Mouse (Mus musculus): Measurements from ENCODE around the gene Smpd1. TPM values are rescaled to one million over a fixed set of nuclear protein-coding genes. Genes with fewer than 3 reads are reported as not detected.

The Smpd1 gene
- polyA plus RNA-seq (2015; fragmentation: Nextera tagmentation; extraction: Ambion mirVana) = 95.2 and 104 TPM in 2 replicates

DNA sequence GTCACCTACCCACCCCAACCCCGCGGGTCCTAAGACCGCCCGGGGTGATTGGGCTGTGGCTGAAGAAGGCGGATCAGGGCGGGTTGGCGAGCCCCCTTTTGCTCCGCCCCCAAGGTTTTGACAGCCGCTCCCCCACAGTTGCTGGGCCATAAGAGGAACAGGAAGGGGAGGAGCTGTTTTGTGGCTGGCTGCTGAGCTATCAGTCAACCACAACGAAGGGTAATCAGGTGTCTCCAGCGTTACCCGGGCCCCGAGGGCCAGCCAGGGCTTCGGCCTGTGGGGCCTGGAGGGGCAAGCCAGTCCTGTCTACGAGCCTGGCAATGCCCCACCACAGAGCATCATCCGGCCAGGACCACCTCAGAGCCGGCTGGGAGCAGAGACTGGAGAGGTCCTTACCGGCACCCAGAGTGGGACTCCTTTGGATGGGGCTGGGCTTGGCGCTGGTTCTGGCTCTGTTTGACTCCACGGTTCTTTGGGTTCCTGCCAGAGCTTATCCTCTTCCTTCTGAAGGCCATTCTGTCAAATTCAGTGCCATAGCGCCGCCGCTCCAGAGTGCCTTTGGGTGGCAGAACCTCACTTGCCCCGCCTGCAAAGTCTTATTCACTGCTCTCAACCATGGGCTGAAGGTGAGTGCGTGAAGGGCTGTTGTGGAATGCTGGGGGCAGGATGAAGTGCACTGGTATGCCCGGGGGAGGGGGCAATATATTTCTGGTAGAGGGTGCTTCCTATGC, at the start of gene Smpd1:
Gene Smpd1, plus strand, starts transcription at position 149 of the 731 bp plus-strand sequence.
- WGBS = 4% methylated on average over 26 of the region's 26 CpGs
- H3K4me1 ChIP-seq (ENCODE audit: control insufficient read depth, insufficient read depth, low read length) = peaks cover 21% of the 10 kb centered on the region
- peak; percentile 92 for ATAC-seq
- H3K27ac ChIP-seq (ENCODE audit: low read length) = peak within 1 kb of the TSS; percentile 86
- peak within 1 kb of the TSS; percentile 83 for H3K4me2 ChIP-seq (ENCODE audit: low read length)
- no peaks in the 10 kb centered on the region for H3K27me3 ChIP-seq (ENCODE audit: control insufficient read depth, insufficient read depth, low read depth, low read length)
- peaks cover 16% of the 10 kb centered on the region for H3K36me3 ChIP-seq (ENCODE audit: control insufficient read depth, insufficient read depth, low read length)
- H3K4me3 ChIP-seq (ENCODE audit: low read depth, low read length) = peak within 1 kb of the TSS; percentile 80
- no peaks in the 10 kb centered on the region for H3K9me3 ChIP-seq (replicated peaks; ENCODE audit: control insufficient read depth, low read length, poor library complexity, severe bottlenecking)
- peak within 1 kb of the TSS; percentile 92 for H3K9ac ChIP-seq (ENCODE audit: low read depth, low read length)

DNA sequence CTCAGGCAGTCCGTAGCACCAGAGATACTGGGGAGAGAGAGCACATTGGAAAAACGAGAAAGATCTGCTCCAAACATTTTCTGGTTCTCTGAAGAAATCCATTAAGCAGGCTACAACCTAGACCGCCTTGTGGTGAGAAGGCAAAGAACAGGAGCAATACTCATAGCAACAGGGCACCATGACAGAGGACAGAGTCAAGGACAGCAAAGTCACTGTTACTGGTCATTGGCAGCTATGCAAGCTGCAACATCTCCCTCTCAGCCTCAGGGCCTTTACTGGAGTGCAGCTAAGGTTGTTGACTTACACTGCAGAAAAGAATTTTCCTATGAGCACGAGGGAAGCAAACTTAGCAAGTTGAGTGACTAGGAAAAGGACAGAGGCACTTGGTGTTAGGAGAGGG, 46.9 kb upstream of the Smpd1 start:
- no peaks in the 10 kb centered on the region for H3K4me1 ChIP-seq (ENCODE audit: control insufficient read depth, insufficient read depth, low read length)
- no peak overlapping the region for H3K4me2 ChIP-seq (ENCODE audit: low read length)
- ATAC-seq = no peak
- H3K9me3 ChIP-seq (replicated peaks; ENCODE audit: control insufficient read depth, low read length, poor library complexity, severe bottlenecking) = no peaks in the 10 kb centered on the region; the same call in 1 of the 2 replicates
- no peak overlapping the region for H3K27ac ChIP-seq (ENCODE audit: low read length)
- no peaks in the 10 kb centered on the region for H3K36me3 ChIP-seq (ENCODE audit: control insufficient read depth, insufficient read depth, low read length)
- H3K4me3 ChIP-seq (ENCODE audit: low read depth, low read length) = no peak overlapping the region
- 75% methylated on average over 4 of the region's 4 CpGs for WGBS
- H3K27me3 ChIP-seq (ENCODE audit: control insufficient read depth, insufficient read depth, low read depth, low read length) = no peaks in the 10 kb centered on the region
- H3K9ac ChIP-seq (ENCODE audit: low read depth, low read length) = no peak overlapping the region

DNA sequence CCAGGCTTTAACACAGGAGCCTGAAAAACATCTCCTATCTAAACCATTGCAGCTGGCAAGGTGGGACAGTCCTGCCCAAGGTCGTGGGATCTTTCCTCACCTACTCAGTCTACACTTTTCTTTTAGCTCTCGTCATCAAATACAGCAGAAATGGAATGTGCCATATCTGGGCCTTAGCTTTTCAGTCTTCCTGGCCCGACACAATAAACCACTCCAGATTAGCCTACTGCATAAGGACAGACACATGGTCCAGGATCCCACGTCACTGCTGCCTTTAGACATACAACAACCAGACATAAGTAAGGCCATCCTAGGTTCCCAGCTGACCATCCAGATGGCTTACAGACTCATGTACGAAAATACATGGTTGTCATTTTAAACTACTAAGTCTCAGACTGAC, 44.0 kb upstream of the Smpd1 start:
- Histone ChIP-seq H3K4me1 (ENCODE audit: control insufficient read depth, insufficient read depth, low read length) (peaks cover 8% of the 10 kb centered on the region; the same call in 1 of the 2 replicates), H3K27ac (ENCODE audit: low read length) (no peak overlapping the region), H3K9ac (ENCODE audit: low read depth, low read length) (no peak overlapping the region), H3K9me3 (replicated peaks; ENCODE audit: control insufficient read depth, low read length, poor library complexity, severe bottlenecking) (no peaks in the 10 kb centered on the region; the same call in 1 of the 2 replicates), H3K4me2 (ENCODE audit: low read length) (no peak overlapping the region), H3K36me3 (ENCODE audit: control insufficient read depth, insufficient read depth, low read length) (no peaks in the 10 kb centered on the region), H3K27me3 (ENCODE audit: control insufficient read depth, insufficient read depth, low read depth, low read length) (no peaks in the 10 kb centered on the region), H3K4me3 (ENCODE audit: low read depth, low read length) (no peak overlapping the region)
- WGBS = 82% methylated on average over 5 of the region's 5 CpGs
- no peak for ATAC-seq

DNA sequence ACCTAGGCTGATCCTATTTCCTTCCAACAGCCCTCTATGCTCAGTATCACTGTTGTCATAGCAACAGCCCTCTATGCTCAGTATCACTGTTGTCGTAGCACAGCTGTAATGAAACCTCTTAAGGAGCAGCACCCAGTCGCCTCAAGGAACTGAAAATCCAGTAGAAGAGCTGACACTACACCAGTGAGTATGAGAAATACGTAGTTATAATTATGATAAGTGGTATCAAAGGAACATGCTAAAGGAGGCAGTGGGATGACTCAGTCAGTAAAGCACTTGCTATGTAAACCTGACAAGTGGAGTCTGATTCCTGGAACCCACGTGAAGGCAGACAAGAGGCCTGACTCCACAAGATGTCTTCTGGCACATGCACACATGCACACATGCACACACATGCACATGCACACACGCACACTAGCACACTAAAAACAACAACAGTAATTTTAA, 40.3 kb upstream of the Smpd1 start:
- H3K9ac ChIP-seq (ENCODE audit: low read depth, low read length) = no peak overlapping the region

DNA sequence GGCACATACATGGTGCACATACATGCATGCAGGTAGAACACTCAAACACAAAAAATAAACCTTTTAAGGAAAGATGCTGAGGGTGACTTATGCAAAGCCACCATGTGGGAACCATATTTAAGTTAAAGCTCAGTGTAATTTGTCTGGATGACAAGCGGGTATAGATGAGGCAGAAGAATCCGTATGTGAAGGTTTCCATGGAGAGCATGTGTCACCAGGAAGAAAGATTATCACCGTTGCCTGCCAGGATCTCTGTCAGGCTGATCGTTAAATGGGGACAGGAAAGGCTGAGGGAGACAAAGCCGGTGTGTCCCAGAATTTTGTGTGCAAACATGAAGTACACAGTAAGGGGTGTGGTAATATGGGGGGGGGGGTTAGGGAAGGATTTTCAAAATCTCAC, 39.6 kb upstream of the Smpd1 start:
- Histone ChIP-seq H3K27me3 (ENCODE audit: control insufficient read depth, insufficient read depth, low read depth, low read length) (no peaks in the 10 kb centered on the region), H3K9ac (ENCODE audit: low read depth, low read length) (no peak overlapping the region), H3K27ac (ENCODE audit: low read length) (no peak overlapping the region; the same call in 1 of the 2 replicates), H3K4me3 (ENCODE audit: low read depth, low read length) (no peak overlapping the region), H3K4me1 (ENCODE audit: control insufficient read depth, insufficient read depth, low read length) (peaks cover 8% of the 10 kb centered on the region; the same call in 1 of the 2 replicates), H3K36me3 (ENCODE audit: control insufficient read depth, insufficient read depth, low read length) (no peaks in the 10 kb centered on the region), H3K9me3 (replicated peaks; ENCODE audit: control insufficient read depth, low read length, poor library complexity, severe bottlenecking) (no peaks in the 10 kb centered on the region; the same call in 1 of the 2 replicates), H3K4me2 (ENCODE audit: low read length) (no peak overlapping the region)
- peak; percentile 1; the same call in 1 of the 2 replicates for ATAC-seq
- WGBS = 51% methylated on average over 5 of the region's 5 CpGs

More for the DNA sequence above, 40.3 kb upstream of the Smpd1 start:
- H3K9me3 ChIP-seq (replicated peaks; ENCODE audit: control insufficient read depth, low read length, poor library complexity, severe bottlenecking) = no peaks in the 10 kb centered on the region; the same call in 1 of the 2 replicates
- ATAC-seq = peak; percentile 93
- peaks cover 8% of the 10 kb centered on the region; the same call in 1 of the 2 replicates for H3K4me1 ChIP-seq (ENCODE audit: control insufficient read depth, insufficient read depth, low read length)
- no peaks in the 10 kb centered on the region for H3K36me3 ChIP-seq (ENCODE audit: control insufficient read depth, insufficient read depth, low read length)
- H3K27me3 ChIP-seq (ENCODE audit: control insufficient read depth, insufficient read depth, low read depth, low read length) = no peaks in the 10 kb centered on the region
- H3K4me3 ChIP-seq (ENCODE audit: low read depth, low read length) = no peak overlapping the region
- peak overlapping the region; percentile 67 for H3K27ac ChIP-seq (ENCODE audit: low read length)
- H3K4me2 ChIP-seq (ENCODE audit: low read length) = no peak overlapping the region
- WGBS = 35% methylated on average over 5 of the region's 5 CpGs

DNA sequence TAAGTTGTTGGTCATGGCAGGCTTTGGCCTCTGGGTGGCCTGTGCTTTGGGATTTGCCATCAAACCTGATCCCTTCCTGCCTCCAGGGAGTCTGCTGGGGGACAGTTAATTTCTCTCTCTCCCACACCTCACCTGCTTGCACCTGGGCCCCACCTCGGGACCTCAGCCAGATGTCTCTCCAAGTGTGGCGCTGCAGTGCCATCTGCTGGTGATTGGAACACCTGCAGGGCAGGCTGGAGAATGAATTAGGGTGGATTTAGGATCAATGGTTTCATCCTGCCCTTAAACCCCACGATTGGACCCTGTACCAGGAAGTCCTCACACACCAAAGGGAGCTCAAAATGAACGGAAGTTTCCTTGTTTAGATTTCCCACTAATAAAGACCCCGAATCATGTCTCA, 39.0 kb upstream of the Smpd1 start:
- peak; percentile 49; the same call in 1 of the 2 replicates for ATAC-seq
- Histone ChIP-seq H3K4me3 (ENCODE audit: low read depth, low read length) (no peak overlapping the region), H3K9ac (ENCODE audit: low read depth, low read length) (no peak overlapping the region), H3K27me3 (ENCODE audit: control insufficient read depth, insufficient read depth, low read depth, low read length) (no peaks in the 10 kb centered on the region), H3K9me3 (replicated peaks; ENCODE audit: control insufficient read depth, low read length, poor library complexity, severe bottlenecking) (no peaks in the 10 kb centered on the region; the same call in 1 of the 2 replicates), H3K4me1 (ENCODE audit: control insufficient read depth, insufficient read depth, low read length) (peaks cover 8% of the 10 kb centered on the region; the same call in 1 of the 2 replicates), H3K4me2 (ENCODE audit: low read length) (no peak overlapping the region), H3K27ac (ENCODE audit: low read length) (no peak overlapping the region), H3K36me3 (ENCODE audit: control insufficient read depth, insufficient read depth, low read length) (no peaks in the 10 kb centered on the region)
- 10% methylated on average over 5 of the region's 5 CpGs for WGBS

DNA sequence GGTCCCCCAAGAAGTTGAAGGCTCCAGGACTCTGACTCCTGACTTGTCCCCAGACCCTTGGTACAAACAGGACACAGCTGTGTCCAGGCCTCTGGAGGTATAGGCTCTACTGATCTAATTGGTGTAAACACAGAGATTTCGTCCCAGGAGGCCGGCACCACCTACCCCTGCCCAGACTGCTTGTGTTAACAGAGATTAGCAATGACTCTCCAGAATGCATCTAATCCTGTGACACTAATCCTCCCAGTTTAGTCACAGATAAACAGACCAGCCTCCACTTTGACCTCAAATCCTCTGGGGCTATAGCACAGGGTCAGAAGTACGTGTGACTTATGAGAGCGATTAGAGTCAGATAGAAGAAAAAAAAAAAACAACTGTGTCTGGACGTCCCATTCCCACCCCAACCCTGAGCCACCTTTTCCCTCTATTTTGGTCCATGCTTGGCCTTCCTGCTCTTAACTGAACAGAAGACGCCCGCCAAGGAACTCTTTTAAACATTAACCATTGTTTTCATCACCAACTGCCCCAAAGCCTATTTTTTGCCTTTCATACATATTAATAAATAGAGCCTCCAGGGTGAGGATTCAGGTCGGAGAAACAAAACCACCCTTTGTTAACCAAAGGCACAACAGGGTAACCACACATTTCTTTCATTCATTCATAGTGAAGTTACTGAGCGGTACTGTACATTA, 37.3 kb upstream of the Smpd1 start:
- WGBS = 14% methylated on average over 9 of the region's 9 CpGs
- no peak overlapping the region for H3K4me2 ChIP-seq (ENCODE audit: low read length)
- no peak overlapping the region for H3K4me3 ChIP-seq (ENCODE audit: low read depth, low read length)
- no peak for ATAC-seq
- no peaks in the 10 kb centered on the region for H3K36me3 ChIP-seq (ENCODE audit: control insufficient read depth, insufficient read depth, low read length)
- H3K9me3 ChIP-seq (replicated peaks; ENCODE audit: control insufficient read depth, low read length, poor library complexity, severe bottlenecking) = no peaks in the 10 kb centered on the region
- no peaks in the 10 kb centered on the region for H3K27me3 ChIP-seq (ENCODE audit: control insufficient read depth, insufficient read depth, low read depth, low read length)
- H3K9ac ChIP-seq (ENCODE audit: low read depth, low read length) = no peak overlapping the region
- no peak overlapping the region for H3K27ac ChIP-seq (ENCODE audit: low read length)
- H3K4me1 ChIP-seq (ENCODE audit: control insufficient read depth, insufficient read depth, low read length) = peaks cover 8% of the 10 kb centered on the region; the same call in 1 of the 2 replicates

DNA sequence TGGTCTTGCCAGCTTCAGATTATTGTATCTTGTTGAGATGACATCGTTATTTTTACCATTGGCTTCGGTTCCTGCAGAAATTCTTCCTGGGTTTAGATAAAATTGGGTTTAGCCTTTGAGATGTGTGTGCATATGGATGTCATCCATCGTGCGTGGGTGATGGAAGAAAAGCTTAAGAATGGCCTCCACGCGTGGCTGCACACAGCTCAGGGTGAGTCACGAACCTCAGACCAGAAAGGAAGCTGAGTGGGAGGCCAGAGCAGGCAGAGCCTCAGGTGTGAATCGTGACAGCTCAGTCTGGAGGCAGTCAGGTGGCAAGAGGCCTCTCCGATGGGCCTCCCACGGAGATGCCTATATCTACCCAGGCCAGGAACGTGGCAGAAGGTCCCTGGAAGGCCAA, 34.8 kb upstream of the Smpd1 start:
- Histone ChIP-seq H3K4me1 (ENCODE audit: control insufficient read depth, insufficient read depth, low read length) (0 out of 2 replicates have a peak, but pooled peaks cover 1% of the 10 kb centered on the region), H3K36me3 (ENCODE audit: control insufficient read depth, insufficient read depth, low read length) (no peaks in the 10 kb centered on the region), H3K27me3 (ENCODE audit: control insufficient read depth, insufficient read depth, low read depth, low read length) (no peaks in the 10 kb centered on the region), H3K4me2 (ENCODE audit: low read length) (no peak overlapping the region), H3K4me3 (ENCODE audit: low read depth, low read length) (no peak overlapping the region), H3K9me3 (replicated peaks; ENCODE audit: control insufficient read depth, low read length, poor library complexity, severe bottlenecking) (no peaks in the 10 kb centered on the region), H3K27ac (ENCODE audit: low read length) (no peak overlapping the region), H3K9ac (ENCODE audit: low read depth, low read length) (no peak overlapping the region)
- no peak for ATAC-seq
- WGBS = 68% methylated on average over 11 of the region's 11 CpGs

DNA sequence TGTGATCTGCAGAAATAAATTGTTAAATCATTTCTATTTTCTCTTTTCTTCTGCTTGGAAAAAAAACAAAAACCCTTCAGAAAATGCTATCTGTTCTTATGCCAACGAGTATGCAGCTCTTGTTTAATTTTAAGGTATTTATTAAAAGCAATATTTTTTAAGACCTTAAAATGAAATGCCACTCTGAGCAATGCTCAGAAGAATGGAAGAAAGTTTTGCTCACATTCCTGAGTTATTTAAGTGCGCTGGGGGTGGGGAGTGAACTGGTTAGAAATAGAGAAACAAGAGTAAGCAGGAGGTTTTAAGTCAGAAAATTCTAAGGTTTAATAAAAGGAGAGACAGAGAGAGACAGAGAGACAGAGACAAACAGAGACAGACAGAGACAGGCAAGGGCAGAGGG, 34.4 kb upstream of the Smpd1 start:
- no peaks in the 10 kb centered on the region for H3K9me3 ChIP-seq (replicated peaks; ENCODE audit: control insufficient read depth, low read length, poor library complexity, severe bottlenecking)
- H3K4me3 ChIP-seq (ENCODE audit: low read depth, low read length) = no peak overlapping the region
- H3K4me2 ChIP-seq (ENCODE audit: low read length) = no peak overlapping the region
- no peaks in the 10 kb centered on the region for H3K4me1 ChIP-seq (ENCODE audit: control insufficient read depth, insufficient read depth, low read length)
- no peaks in the 10 kb centered on the region for H3K27me3 ChIP-seq (ENCODE audit: control insufficient read depth, insufficient read depth, low read depth, low read length)
- no peak overlapping the region for H3K27ac ChIP-seq (ENCODE audit: low read length)
- WGBS = 80% methylated on average over 2 of the region's 2 CpGs
- no peak overlapping the region for H3K9ac ChIP-seq (ENCODE audit: low read depth, low read length)
- no peak for ATAC-seq
- H3K36me3 ChIP-seq (ENCODE audit: control insufficient read depth, insufficient read depth, low read length) = no peaks in the 10 kb centered on the region
